Mouse (Mus musculus): ENCODE measurements around the gene Spns2. TPM values are rescaled to one million over a fixed set of nuclear protein-coding genes. Genes with fewer than 3 reads are reported as not detected.
A peak's percentile ranks its signal among the peaks of the same experiment; 100 is the strongest.

Gene Spns2
- polyA plus RNA-seq, 1 experiment from 2014 or later = 9.5 TPM

- no peaks in the 10 kb centered on the region for H3K9me3 ChIP-seq (ENCODE audit: control insufficient read depth, low read length)
- H3K4me1 ChIP-seq (ENCODE audit: control insufficient read depth, insufficient read depth, low read length) = peaks cover 5% of the 10 kb centered on the region; the same call in 1 of the 2 replicates
- WGBS = 53% methylated on average over 4 of the region's 4 CpGs
- H3K4me3 ChIP-seq (ENCODE audit: low read depth, low read length) = no peak overlapping the region
- H3K4me2 ChIP-seq (ENCODE audit: low read depth, low read length) = peak overlapping the region; percentile 19; the same call in 1 of the 2 replicates
- no peak overlapping the region for H3K9ac ChIP-seq (ENCODE audit: low read depth, low read length)
- 0 out of 2 replicates have a peak, but pooled peaks cover 6% of the 10 kb centered on the region for H3K27me3 ChIP-seq (replicated peaks; ENCODE audit: control insufficient read depth, insufficient read depth, low read length)
- ATAC-seq (ENCODE audit: low read depth) (no peak), DNase-seq (ENCODE audit: low spot score) (no peak)
- no peaks in the 10 kb centered on the region for H3K36me3 ChIP-seq (ENCODE audit: control insufficient read depth, insufficient read depth, low read length)
- 0 out of 2 replicates have a peak overlapping the region, but pooled peaks have one; percentile 3 for H3K27ac ChIP-seq (replicated peaks; ENCODE audit: low read depth, low read length)
Observed at GRCm38 (mm10) chr11:72405532-72405931, 84.2 kb downstream of the Spns2 start.

- H3K4me1 ChIP-seq (ENCODE audit: control insufficient read depth, insufficient read depth, low read length) = no peaks in the 10 kb centered on the region; the same call in 1 of the 2 replicates
- ATAC-seq (ENCODE audit: low read depth) (no peak), DNase-seq (ENCODE audit: low spot score) (no peak)
- no peak overlapping the region for H3K4me2 ChIP-seq (ENCODE audit: low read depth, low read length)
- H3K27ac ChIP-seq (replicated peaks; ENCODE audit: low read depth, low read length) = no peak overlapping the region
- 92% methylated on average over 11 of the region's 12 CpGs for WGBS
- H3K4me3 ChIP-seq (ENCODE audit: low read depth, low read length) = no peak overlapping the region
- H3K9me3 ChIP-seq (ENCODE audit: control insufficient read depth, low read length) = no peaks in the 10 kb centered on the region
- H3K36me3 ChIP-seq (ENCODE audit: control insufficient read depth, insufficient read depth, low read length) = peaks cover 7% of the 10 kb centered on the region; the same call in 1 of the 2 replicates
- H3K9ac ChIP-seq (ENCODE audit: low read depth, low read length) = no peak overlapping the region
- H3K27me3 ChIP-seq (replicated peaks; ENCODE audit: control insufficient read depth, insufficient read depth, low read length) = no peaks in the 10 kb centered on the region
Observed at GRCm38 (mm10) chr11:72402969-72403368, 86.7 kb downstream of the Spns2 start.

- ATAC-seq (ENCODE audit: low read depth) (no peak), DNase-seq (ENCODE audit: low spot score) (no peak)
- H3K9me3 ChIP-seq (ENCODE audit: control insufficient read depth, low read length) = no peaks in the 10 kb centered on the region
- no peak overlapping the region for H3K9ac ChIP-seq (ENCODE audit: low read depth, low read length)
- no peak overlapping the region for H3K4me3 ChIP-seq (ENCODE audit: low read depth, low read length)
- H3K4me1 ChIP-seq (ENCODE audit: control insufficient read depth, insufficient read depth, low read length) = peaks cover 6% of the 10 kb centered on the region
- no peaks in the 10 kb centered on the region for H3K27me3 ChIP-seq (replicated peaks; ENCODE audit: control insufficient read depth, insufficient read depth, low read length)
- H3K27ac ChIP-seq (replicated peaks; ENCODE audit: low read depth, low read length) = no peak overlapping the region
- 59% methylated on average over 5 of the region's 5 CpGs for WGBS
- no peak overlapping the region for H3K4me2 ChIP-seq (ENCODE audit: low read depth, low read length)
- peaks cover 7% of the 10 kb centered on the region; the same call in 1 of the 2 replicates for H3K36me3 ChIP-seq (ENCODE audit: control insufficient read depth, insufficient read depth, low read length)
Observed at GRCm38 (mm10) chr11:72402017-72402416, 87.7 kb downstream of the Spns2 start.

Other genes starting within 250 kb of the Spns2 start
- gene Slc13a5, start 222.7 kb downstream of the Spns2 start, polyA plus RNA-seq (2014; fragmentation: Nextera tagmentation; extraction: Ambion mirVana) = 8.3 and 14.0 TPM in 2 replicates
- 3.2 TPM in 2 replicates for gene Xaf1, start 188.3 kb downstream of the Spns2 start, polyA plus RNA-seq (2014; fragmentation: Nextera tagmentation; extraction: Ambion mirVana)
- not detected in 2 replicates for gene Fbxo39, start 175.5 kb downstream of the Spns2 start, polyA plus RNA-seq (2014; fragmentation: Nextera tagmentation; extraction: Ambion mirVana)
- gene Tekt1, start 127.5 kb downstream of the Spns2 start, polyA plus RNA-seq (2014; fragmentation: Nextera tagmentation; extraction: Ambion mirVana) = 6.2 and 12.5 TPM in 2 replicates
- 24.8 and 26.7 TPM in 2 replicates for gene Smtnl2, start 78.2 kb downstream of the Spns2 start, polyA plus RNA-seq (2014; fragmentation: Nextera tagmentation; extraction: Ambion mirVana)
- gene Ggt6, start 54.4 kb downstream of the Spns2 start, polyA plus RNA-seq (2014; fragmentation: Nextera tagmentation; extraction: Ambion mirVana) = 1.8 and 2.5 TPM in 2 replicates
- gene Mybbp1a, start 48.5 kb downstream of the Spns2 start, polyA plus RNA-seq (2014; fragmentation: Nextera tagmentation; extraction: Ambion mirVana) = 114 and 123 TPM in 2 replicates
- gene Spns3, start 60.6 kb upstream of the Spns2 start, polyA plus RNA-seq (2014; fragmentation: Nextera tagmentation; extraction: Ambion mirVana) = 0.18 and 0.54 TPM in 2 replicates
- 58.5 and 66.8 TPM in 2 replicates for gene Ube2g1, start 117.4 kb upstream of the Spns2 start, polyA plus RNA-seq (2014; fragmentation: Nextera tagmentation; extraction: Ambion mirVana)
- gene Ankfy1, start 200.1 kb upstream of the Spns2 start, polyA plus RNA-seq (2014; fragmentation: Nextera tagmentation; extraction: Ambion mirVana) = 29.2 and 31.2 TPM in 2 replicates